Mouse (Mus musculus) urinary bladder, postnatal 25 days (tissue): Measurements from ENCODE around the gene Vasp.
"Not testable (repeated sequence)": the region's sequence is repeated elsewhere in the genome, so short reads cannot be mapped to it uniquely, and the experiment has no call there.

Experiments used
- DNase-seq: peaks from one replicate; pipeline ENCODE4 v3.0.0; 2022; ENCODE audit warnings: low spot score

Vasp gene

GRCm38 (mm10) chr7:19303770-19304169 is 32.2 kb upstream of the Vasp start:
- peak; percentile 75 for DNase-seq

- DNase-seq = no peak
Measured at GRCm38 (mm10) chr7:19303046-19303305, 31.4 kb upstream of the Vasp start.

DNA sequence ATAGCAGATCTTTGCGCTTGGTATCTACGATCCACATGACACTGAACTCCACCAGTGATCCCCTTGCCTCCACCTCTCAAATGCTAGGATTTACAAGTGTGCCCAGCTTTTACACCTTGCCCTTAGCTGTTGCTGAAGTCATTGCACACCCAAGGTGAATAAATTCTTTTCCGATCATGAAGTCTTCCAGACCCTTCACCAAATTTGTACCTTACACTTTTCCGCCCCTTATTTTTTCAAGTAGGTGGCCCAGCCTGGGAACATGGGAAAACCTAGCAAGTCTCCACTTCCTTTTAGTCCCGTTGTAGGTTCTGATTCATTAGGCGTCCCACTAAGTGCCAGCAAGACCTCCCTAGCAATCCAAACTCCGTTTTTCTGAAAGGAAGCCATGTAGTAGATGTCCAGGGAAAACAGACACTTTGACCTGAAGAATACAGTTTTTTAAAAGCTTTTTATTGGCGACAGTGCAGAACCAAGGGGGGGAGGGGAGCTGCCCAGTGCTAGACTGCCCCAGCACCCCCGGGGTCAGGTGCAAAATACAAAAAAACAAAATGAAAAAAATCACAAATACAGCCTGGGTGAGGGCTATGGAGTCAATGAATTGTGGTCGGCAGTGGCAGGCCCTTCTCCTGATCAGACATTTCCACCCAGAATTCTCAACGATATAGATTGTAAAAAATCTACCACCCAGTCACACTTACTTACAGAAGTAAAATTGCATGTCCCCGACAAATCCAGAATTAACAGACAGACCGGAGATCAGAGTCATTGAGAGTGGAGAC is 30.8 kb upstream of the Vasp start:
- no peak for DNase-seq

DNA sequence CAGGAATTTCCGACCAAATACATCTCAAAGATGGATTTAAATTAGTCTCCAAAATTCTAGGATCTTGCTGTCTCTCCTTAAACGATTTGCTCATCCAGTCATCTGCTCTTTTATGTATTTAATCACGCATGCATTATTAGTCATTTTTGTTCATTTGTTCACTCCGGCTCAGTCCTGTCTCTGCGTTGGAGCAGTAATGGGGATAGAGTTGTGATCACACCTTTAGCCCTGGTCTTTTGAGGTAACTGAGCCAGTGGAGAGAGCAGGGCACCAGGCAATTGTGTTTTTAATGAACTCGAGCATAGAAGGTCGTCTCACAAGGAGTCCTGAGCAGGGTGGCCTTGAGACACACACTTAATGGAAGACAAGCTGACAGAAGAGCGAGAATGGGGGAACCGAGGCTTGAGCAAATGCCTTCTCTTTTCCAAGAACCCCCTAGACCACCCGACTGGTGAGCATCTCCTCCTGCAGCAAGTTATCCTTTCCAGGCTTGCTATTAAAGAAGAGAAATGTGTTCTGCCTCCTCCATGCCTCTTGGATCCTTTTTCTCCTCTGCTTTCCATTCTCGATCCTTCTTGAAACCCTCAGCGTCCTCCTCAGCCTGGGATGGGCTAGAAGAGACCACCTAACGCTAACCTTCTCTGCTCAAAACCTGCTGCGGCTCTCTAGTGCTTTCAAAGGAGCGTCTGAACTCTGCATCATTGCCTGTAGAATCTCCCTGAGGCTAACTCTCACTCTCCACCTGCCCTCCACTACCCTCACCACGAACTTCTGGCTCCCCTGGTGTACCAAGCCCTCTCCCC is 30.0 kb upstream of the Vasp start:
- no peak for DNase-seq

DNA sequence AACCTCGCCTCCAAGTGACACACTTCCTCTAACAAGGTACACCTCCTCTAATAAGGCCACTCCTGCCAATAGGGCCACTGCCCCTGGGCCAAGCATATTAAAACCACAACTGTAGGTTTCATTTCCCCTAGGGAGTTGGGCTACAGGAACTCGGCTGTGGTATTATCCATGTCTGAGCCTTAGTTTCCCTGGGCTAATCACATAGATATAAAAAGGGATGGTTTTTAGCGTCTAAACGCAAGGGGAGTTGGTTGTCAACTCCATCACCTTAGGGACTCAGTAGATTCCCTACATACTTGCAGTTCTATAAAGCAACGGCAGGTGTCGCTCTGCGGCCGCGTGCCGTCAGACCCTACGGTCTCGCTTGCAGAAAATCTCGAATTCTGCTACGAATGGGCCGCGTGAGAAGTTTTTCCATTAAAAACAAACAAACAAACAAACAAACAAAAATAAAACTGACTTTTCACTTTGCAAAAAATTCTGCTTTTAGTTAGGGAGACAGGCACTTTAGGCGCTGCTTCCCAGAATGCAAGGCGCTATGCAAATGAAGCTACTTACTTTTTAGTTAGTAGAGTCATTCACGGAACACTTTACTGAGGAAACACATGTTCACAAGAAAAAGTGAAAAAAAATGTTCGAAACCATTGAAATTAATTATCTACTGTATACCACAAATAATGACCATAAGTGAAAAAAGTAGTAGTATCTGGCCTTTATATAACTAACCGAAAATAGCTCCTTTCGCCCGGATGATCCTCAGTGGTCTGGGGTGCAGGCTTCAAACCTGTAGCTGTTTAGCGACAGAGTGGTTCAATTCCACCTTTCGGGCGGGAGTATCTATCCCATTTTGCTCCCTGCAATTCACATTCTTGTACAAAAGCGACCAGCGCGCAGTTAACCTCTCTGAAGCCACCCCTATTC is 29.1 kb upstream of the Vasp start:
- DNase-seq = peak; percentile 71

- DNase-seq = no peak
Measured at GRCm38 (mm10) chr7:19299194-19299593, 27.6 kb upstream of the Vasp start.

DNA sequence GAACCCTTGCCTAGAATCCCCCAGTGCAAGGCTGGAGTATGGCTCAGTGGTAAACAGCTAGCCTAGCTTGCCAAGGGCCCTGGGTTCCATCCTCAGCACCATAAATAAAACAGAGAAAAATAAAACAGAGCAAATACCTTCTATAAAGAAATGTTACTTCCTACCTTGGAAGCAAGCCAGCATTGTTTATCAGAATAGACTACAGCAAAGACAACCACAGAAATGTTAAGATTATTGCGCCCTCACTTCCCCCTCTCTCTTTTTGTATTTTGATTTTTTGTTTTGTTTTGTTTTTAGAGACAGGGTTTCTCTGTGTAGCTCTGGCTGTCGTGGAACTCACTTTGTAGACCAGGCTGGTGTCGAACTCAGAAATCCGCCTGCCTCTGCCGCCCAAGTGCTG is 26.2 kb upstream of the Vasp start:
- DNase-seq = no peak

GRCm38 (mm10) chr7:19297034-19297433 is 25.4 kb upstream of the Vasp start:
- no peak for DNase-seq

DNA sequence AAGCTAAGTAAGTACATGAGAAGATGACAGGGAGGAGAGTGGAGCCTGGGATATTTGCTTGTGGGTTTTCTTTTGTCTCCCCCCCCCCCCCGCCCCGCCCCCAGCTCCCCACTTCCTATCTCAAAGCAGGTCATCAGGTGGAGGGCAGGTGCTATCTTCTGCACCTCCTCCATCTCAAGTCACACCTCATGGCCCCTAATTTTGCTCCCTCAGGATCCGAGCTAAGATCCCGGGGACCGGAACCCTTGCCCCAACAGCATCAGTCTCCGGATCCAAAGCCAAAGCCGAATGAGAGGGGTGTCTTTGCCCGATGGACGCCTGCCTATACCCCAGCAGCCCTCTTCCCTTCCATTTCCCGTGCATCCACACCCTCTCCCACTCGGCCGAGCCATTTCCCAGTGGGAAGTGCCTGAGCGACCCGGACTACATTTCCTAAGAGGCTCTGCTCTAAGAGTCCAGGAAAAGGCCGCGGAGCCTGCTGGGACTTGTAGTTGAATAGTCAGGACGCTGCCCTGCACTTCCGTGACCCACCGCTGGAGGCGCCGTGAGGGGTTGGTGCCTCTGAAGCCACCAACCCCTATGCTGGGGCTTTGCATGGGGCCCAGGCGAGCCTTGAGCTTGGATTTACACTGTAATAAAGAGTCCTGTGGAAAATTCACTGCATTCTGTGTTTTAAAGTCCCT is 24.0 kb upstream of the Vasp start:
- DNase-seq = peak; percentile 98

DNA sequence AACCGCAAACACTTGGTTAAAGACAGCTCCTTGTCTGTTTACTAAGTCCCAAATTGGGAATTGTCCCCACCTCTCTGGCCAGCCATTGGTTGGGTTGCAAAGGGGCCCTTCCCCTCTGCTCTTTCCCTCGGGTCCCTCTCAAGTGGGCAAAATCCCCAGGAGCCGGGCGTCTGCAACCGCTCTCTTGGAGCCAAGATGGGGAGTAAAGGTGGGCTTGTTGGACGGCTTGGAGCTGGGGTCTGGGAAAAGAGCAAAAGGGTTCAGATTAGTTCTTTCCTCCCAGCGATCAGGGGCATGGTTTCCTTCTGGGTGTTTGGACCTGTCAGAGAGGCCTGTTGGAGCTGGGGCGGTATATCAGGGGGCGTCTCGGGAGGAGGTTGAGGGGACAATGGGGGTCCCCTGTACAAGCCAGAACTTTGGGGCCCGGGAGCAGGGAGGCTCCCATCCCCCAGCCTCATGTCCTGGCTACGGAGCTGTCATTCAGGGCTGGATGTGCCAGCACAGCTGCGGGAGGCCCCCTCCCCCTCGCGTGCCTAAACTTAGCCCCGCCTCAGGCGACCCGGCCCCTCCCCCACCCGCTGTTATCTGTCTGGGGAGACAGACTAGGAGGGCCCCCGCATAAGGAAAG is 19.5 kb upstream of the Vasp start:
- DNase-seq = no peak

DNA sequence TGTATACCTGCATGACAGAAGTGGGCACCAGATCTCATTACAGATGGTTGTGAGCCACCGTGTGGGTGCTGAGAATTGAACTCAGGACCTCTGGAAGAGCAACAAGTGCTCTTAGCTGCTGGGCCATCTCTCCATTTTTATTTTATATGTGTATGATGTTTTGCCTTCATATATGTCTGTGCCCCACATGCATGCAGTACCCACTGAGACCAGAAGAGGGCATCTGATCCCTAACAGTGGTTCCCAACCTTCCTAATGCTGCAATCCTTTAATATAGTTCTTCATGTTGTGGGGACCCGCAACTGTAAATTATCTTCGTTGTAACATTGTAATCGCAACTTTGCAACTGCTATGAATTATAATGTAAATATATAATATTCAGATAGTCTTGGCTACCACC is 13.1 kb upstream of the Vasp start:
- no peak for DNase-seq

GRCm38 (mm10) chr7:19283406-19283804 is 11.8 kb upstream of the Vasp start:
- DNase-seq = no peak

- DNase-seq = peak; percentile 63
Measured at GRCm38 (mm10) chr7:19282791-19283405, 11.3 kb upstream of the Vasp start.

- DNase-seq = peak; percentile 55
Measured at GRCm38 (mm10) chr7:19282385-19282784, 10.8 kb upstream of the Vasp start, which contains the start of gene Rtn2. Gene Rtn2 (plus strand): TSS chr7:19282624.

DNA sequence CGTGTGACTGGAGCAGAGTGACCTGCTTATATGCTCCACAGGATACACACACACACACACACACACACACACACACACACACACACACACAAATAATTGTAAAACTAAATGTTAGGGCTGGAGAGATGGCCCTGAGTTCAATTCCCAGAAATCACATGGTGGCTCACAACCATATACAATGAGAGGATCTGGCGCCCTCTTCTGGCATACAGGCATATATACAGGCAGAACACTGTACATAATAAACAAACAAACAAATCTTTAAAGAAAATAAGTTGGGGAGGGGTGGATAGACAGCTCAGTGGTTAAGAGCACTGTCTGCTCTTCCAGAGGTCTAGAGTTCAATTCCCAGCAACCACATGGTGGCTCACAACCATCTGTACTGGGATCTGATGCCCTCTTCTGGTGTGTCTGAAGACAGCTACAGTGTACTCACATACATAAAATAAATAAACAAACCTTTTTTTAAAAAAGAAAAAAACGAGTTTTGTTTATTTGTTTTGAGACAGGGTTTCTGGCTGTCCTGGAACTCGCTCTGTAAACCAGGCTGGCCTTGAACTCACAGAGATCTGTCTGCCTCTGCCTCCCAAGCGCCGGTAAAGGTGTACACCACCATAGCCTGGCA is 10.2 kb upstream of the Vasp start:
- not testable (repeated sequence) for DNase-seq

DNA sequence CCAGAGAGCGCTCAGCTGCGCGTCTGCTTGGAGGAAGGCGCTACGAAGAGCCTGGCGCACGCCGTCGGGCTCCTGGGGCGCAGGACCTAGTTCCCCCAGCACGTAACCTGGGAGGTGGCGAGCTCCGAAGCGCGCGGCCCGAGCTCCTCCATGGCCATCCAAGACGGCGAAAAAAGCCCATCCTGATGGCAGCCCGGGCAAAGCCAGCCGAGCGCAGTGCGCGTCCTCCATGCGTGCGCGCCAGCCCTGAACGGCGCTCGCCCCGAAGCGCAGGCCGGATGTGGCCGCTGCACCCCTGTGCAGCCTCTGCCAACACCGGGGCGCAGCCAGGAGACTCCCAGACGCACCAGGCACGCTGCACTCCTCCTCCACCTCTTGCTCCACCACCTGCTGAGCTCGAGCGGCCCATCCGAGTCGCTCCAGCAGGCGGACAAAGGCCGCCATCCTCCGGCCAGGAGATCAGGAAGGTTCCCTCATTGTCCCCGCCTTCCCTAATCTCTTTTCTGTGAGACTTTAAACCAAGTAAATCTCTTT is 8.0 kb upstream of the Vasp start, which contains the start of gene Ppm1n:
Gene Ppm1n (minus strand): TSS at position 484 of the 534 bp plus-strand sequence.
- DNase-seq = no peak

GRCm38 (mm10) chr7:19279052-19279451 is 7.4 kb upstream of the Vasp start:
- DNase-seq = no peak

- no peak for DNase-seq
Measured at GRCm38 (mm10) chr7:19276253-19276652, 4.6 kb upstream of the Vasp start.

DNA sequence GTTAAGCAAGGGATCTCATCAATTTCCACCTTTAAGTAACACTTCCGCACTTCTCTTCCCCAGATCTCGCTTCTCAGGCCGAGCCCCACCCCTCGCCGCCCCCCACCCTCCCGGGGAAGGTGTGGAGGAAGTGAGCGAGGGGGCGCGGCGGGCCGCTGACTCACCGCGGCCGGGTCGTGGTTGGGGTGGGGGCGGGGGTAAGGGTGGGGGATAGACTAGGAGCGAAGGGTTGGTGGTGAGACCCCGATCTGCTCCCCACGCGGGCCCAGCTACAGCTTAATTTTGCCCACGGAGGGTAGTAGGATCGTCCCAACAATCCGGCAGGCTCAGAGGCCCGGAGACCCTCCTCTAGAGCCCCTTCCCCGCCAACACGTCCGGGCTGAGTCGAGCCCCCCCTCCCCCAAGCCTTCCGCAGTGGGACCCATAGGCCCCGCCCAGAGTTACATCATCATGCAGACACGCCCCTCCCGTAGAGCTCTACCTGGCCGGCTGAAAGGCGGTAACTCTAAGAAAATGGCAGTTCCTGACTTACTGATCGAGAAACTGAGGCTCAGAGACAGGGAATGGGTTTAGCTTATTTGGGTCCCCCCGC is 652 bp upstream of the Vasp start:
- DNase-seq = peak; percentile 75
